Mouse (Mus musculus) liver, adult 2 months (tissue): ENCODE measurements around the gene A330070K13Rik.

Experiments used
- CTCF ChIP-seq: fragments of 200-500 bp; IDR thresholded peaks from 2 replicates; pipeline ENCODE4 v1.5.1; 2011; ENCODE audit warnings: low read depth, low read length, control low read depth
- POLR2A ChIP-seq: fragments of 200-500 bp; IDR thresholded peaks from 2 replicates; pipeline ENCODE4 v1.6.1; 2011; ENCODE audit warnings: low read length, control low read depth; ENCODE audit not compliant: insufficient read depth; ENCODE audit errors: extremely low read depth

DNA sequence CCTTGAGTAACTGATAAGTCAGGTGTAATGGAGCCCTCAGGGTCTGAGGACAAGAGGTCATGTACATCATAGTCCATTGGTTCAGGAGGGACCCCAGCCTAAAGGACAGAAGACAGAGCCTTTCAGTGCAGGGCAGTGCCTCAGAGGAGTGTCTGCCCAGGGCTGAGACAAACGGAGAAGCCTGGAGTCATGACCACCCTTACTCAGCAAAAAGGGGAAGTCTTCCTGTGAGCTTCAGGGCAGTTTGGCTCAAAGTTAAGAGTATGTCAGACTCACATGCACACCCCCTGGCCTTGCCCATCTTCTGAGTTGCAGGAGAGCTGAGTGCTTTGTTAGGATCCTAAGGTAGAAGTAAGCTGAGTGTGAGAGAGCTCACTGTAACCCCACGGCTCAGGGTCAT lies 54.5 kb downstream of the A330070K13Rik start:
- no peak for TF ChIP-seq CTCF
- no peak for TF ChIP-seq POLR2A
